Mouse (Mus musculus): ENCODE data around the gene Wdr74.
"Not testable (repeated sequence)": the region's sequence is repeated elsewhere in the genome, so short reads cannot be mapped to it uniquely, and the experiment has no call there.

Gene Wdr74

GRCm38 (mm10) chr19:8715868-8716766 is 19.5 kb upstream of the Wdr74 start:
- DNase-seq (ENCODE audit: low read depth, low spot score): no peak

DNA sequence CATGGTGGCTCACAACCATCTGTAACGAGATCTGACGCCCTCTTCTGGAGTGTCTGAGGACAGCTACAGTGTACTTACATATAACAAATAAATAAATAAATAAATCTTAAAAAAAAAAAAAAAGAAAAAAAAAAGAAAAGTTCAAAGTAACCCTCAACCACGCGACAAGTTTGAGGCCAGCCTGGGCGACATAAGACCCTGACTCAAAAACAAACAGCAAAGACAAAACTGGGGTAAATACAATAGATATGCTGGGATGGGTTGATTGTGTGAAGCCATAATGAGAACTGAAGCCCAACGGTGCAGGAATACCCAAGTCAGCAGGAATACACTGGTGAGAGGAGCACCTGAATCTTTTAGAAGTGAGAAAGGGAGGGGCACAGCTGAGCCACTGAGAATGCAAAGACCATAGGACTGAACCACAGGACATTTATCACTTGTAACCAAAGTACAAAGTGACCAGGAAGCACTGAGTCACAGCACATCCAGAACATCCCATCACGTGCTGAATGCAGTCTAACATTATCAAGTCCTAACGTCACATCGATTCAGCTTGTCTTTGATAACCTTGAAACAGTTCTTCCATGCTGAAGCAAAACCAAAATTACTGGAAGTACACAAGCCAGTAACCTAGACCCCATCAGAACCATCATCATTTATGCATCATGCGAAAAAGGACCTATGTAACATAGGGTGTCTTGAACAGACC is 18.7 kb upstream of the Wdr74 start:
- no peak for DNase-seq (ENCODE audit: low read depth, low spot score)

DNA sequence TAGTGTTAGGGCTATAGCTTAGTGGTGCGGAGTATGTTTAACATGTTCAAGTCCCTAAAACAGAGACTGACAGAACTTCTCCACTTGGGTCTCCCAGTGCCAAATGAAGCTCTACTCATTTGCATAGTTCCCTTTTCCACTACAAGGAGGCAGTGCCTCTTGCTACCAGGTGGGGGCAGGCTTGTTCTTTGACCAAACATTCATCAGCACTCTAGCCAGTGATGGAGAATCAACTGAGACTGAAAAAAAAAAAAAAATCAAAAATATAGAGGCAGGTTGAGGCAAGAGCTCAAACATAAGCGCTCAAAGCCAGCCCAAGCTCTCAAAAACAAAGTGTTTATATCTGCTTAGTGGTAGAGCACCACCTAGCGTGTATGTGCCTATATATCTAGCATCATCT is 17.3 kb upstream of the Wdr74 start:
- peak; percentile 90 for DNase-seq (ENCODE audit: low read depth, low spot score)

DNA sequence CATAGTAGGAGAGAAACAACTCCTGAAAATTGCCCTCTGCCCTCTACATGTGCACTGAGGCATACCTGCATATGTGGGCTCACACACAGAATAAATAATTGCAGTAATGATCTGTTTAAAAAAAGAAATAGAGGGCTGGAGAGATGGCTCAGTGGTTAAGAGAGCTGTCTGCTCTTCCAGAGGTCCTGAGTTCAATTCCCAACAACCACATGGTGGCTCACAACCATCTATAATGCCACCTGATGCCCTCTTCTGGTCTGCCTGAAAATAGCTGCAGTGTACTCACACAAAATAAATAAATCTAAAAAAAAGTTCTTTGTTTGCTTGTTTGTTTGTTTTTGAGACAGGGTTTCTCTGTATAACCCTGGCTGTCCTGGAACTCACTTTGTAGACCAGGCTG is 16.6 kb upstream of the Wdr74 start:
- peak; percentile 64 for DNase-seq (ENCODE audit: low read depth, low spot score)

DNA sequence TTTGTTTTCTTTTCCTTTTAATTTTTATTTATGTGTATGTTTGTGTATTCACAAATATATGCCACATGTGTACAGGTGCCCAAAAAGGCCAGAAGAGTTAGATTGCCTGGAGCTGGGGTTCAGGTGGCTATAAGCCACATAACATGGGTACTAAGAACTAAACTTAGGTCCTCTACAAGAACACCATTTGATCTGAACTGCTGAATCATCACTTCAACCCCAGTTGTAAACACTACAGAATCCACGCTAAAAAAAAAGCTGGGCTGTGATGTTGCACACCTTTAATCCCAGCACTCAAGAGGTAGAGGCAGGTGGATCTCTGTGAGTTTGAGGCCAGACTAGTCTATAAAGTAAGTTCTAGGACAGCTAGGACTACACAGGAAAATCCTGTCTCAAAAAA is 14.2 kb upstream of the Wdr74 start:
- no peak for DNase-seq (ENCODE audit: low read depth, low spot score)

GRCm38 (mm10) chr19:8722021-8722420 is 13.6 kb upstream of the Wdr74 start:
- peak; percentile 39 for DNase-seq (ENCODE audit: low read depth, low spot score)

DNA sequence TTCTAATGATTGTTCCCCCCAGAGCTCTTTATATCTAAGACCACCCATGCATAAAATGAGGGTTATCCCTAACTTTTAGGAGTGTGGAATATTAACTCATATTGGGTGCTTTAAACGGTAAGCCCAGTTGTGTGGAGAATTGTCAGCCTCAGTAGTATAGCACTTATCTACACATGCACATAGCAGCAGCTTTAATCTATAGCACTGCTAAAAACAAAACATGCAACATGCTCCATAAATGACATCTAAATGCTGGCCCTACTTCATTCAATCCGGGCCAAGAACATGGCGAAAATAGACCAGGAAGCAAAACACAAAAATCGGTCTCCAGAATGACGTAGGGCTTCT is 13.1 kb upstream of the Wdr74 start:
- DNase-seq (ENCODE audit: low read depth, low spot score): no peak

- DNase-seq (ENCODE audit: low read depth, low spot score): peak; percentile 99
These were observed 12.6 kb upstream of the Wdr74 start, which contains the start of gene Slc3a2 for GRCm38 (mm10) chr19:8722907-8723573. Slc3a2 (minus strand) TSS chr19:8723369.

DNA sequence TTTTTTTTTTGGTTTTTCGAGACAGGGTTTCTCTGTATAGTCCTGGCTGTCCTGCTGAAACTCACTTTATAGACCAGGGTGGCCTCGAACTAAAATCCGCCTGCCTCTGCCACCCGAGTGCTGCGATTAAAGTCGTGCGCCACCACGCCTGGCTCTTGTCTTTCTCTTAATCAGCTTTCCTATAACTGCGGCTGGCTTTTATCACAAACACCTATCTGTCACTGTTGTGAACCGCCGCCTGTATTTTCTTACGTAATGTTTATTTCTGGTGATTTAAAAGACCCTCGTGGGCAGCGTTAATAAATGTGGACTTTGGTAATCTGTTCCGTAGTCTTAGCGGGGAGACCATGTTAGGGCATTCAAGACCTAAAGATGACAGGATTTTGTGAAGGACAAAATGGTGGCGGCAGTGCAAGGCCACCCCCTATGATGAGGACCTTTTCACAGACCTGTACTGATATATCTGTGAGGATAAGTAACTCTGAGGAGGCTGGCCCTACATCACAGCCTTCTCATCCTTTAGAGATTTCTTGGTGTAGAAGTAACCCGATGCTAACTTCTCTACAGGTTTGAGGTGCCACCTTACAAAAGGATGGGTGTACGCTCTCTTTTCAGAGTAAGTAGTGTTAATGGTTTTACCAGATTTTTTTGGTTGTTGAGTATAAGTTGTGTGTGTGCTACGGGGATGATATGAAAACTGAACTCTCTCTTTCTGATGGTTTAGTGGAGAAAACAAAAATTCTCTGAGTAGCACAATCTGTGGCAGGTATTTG is 11.9 kb upstream of the Wdr74 start:
- peak; percentile 45 for DNase-seq (ENCODE audit: low read depth, low spot score)

DNA sequence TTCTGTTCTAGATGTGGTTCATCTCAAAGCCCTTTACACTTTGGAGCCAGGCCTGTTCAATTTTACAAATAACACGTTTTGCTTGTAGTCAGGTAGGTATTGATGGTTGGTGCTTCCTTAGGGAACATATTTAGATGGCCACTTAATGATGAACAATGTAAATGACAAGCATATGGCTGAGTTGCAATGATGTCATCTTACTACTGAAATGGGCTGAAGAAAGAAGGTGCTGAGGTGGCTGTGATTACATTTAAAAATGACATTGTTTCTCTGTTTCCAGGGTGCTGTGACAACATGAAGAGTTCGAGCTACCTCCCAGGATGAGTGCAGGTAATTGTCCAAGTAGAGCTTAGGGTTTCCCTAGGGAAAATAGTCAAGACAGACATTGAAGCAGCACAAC is 11.2 kb upstream of the Wdr74 start:
- DNase-seq (ENCODE audit: low read depth, low spot score): peak; percentile 34

- no peak for DNase-seq (ENCODE audit: low read depth, low spot score)
These were observed 10.5 kb upstream of the Wdr74 start for GRCm38 (mm10) chr19:8725081-8725613.

GRCm38 (mm10) chr19:8726609-8727390 is 8.8 kb upstream of the Wdr74 start:
- peak; percentile 51 for DNase-seq (ENCODE audit: low read depth, low spot score)

DNA sequence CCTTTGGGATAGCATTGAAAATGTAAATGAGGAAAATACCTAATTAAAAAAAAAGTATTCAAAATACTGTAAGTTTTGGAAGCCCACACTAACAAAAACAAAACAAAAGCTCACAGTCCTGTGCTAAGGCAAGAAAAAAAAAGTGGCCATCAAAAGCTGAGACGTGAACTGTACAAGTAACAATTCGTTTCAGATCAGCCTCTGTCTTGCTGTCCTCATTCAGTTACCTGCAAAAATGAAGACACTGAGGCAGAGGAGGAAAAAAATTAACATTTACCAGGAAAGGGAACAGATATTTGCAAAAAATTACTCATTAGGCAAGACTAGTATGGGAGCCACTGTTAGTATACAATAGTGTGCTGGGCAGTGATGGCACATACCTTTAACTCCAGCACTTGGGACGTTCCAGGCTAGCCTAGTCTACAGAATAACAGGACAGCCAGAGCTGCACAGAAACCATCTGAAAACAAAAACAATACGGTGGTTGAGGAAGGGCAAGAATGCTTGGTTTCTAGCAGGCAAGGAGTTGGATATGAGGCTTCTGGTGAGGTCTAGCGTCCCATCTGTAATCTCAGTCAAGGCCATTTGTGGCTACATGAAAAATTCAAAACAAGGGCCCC is 8.0 kb upstream of the Wdr74 start:
- peak; percentile 57 for DNase-seq (ENCODE audit: low read depth, low spot score)

DNA sequence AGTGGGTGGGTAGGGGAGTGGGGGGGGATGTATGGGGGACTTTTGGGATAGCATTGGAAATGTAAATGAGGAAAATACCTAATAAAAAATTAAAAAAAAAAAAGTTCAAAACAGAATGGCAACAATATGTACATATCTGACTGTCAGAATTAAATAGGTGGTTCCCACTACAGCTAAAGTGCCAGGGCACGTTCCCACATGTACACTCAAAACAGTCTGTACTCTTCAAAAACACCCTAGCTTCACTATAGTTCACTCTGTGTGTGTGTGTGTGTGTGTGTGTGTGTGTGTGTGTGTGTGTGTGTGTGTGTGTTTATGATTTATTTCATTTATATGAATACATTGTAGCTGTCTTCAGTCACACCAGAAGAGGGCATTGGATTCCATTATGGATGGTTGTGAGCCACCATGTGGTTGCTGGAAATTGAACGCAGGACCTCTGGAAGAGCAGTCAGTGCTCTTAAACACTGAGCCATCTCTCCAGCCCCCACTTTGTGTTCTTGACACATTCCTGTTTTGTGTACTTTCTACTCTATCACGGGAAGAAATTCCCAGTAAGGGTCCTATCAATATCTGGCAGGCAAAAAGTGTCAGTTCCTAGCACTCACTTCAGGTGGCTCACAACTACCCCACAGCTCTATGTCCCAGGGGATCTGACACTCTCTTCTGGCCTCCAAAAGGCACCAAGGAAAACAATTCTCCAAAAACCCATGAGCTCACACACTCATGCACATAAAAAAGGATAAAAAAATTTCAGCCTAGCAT is 7.1 kb upstream of the Wdr74 start:
- DNase-seq (ENCODE audit: low read depth, low spot score): not testable (repeated sequence)

DNA sequence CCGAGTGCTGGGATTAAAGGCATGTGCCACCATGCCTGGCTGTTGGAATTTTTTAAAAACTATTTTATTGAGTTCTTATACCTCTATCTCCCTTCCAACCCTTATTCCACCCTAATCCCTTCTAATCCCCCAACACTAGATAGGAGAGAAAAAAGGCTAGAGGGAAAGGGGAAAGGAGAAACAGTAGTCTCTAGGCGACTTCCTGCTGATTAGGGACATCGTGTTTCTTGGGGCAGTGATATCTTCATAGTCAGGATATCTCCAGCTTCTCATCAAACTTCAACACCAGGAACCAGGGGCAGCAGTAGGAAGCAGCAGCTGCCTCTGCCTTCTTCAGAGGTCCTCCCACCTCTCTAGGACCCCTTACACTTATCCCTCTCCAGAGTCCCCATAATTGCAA is 1.3 kb upstream of the Wdr74 start:
- no peak for DNase-seq (ENCODE audit: low read depth, low spot score)

- no peak for DNase-seq (ENCODE audit: low read depth, low spot score)
These were observed 487 bp downstream of the Wdr74 start for GRCm38 (mm10) chr19:8736160-8736467.

DNA sequence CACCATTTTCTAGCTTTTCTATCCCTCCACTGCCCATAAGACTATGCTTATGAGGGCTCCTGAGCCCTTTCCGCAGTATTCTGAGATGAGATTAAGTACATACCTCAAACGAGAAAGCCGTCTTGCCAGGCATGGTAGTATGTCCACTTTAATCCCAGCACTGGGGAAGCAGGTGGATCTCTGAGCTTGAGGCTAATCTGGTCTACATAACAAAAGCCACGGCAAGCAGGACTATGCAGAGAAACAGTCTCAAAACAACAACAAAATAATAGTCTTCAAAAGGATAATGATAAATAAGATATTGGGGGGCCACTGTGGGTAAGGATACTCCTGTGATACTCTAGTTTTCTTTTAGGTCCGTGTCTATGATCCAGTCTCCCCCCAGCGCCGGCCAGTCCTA is 3.3 kb downstream of the Wdr74 start:
- DNase-seq (ENCODE audit: low read depth, low spot score): no peak

GRCm38 (mm10) chr19:8739646-8740045 is 4.0 kb downstream of the Wdr74 start:
- DNase-seq (ENCODE audit: low read depth, low spot score): no peak

- no peak for DNase-seq (ENCODE audit: low read depth, low spot score)
These were observed 5.0 kb downstream of the Wdr74 start, which contains the start of gene 1700092M07Rik for GRCm38 (mm10) chr19:8740603-8741002. 1700092M07Rik (plus strand) TSS chr19:8740718.

Data from 3T3-L1 (cell line).